Mouse (Mus musculus): ENCODE results near the gene B230219D22Rik.

- TF ChIP-seq CTCF (IDR thresholded peaks at IDR 0.05; ENCODE audit: extremely low read depth, insufficient read depth, insufficient read length, insufficient replicate concordance) = no peak
- TF ChIP-seq POLR2A (IDR thresholded peaks at IDR 0.05; ENCODE audit: low read depth, low read length) = no peak
Measured at GRCm38 (mm10) chr13:55715908-55716510, 23.1 kb downstream of the B230219D22Rik start.

Measured in spleen, adult 2 months (tissue).